Mouse (Mus musculus): ENCODE measurements around the gene Unk. TPM values are rescaled to one million over a fixed set of nuclear protein-coding genes. Genes with fewer than 3 reads are reported as not detected.

The Unk gene
- polyA plus RNA-seq, 1 experiment from 2014 or later = 8.3 TPM

GRCm38 (mm10) chr11:115997047-115997446, 33.1 kb upstream of the Unk start:
- H3K9me3 ChIP-seq (ENCODE audit: control insufficient read depth, low read length) = no peaks in the 10 kb centered on the region
- H3K27me3 ChIP-seq (ENCODE audit: control insufficient read depth, insufficient read depth, low read length) = no peaks in the 10 kb centered on the region
- no peak overlapping the region for H3K27ac ChIP-seq (replicated peaks)
- DNase-seq (ENCODE audit: low spot score) (no peak), ATAC-seq (ENCODE audit: low FRiP score, low TSS enrichment) (no peak)
- H3K4me2 ChIP-seq (replicated peaks; ENCODE audit: low read depth) = no peak overlapping the region
- H3K4me3 ChIP-seq (ENCODE audit: low read depth, low read length) = no peak overlapping the region
- no peaks in the 10 kb centered on the region; the same call in 1 of the 2 replicates for H3K4me1 ChIP-seq (replicated peaks; ENCODE audit: control insufficient read depth, insufficient read depth)
- WGBS = 70% methylated on average over 4 of the region's 4 CpGs
- TF ChIP-seq EP300 (optimal IDR thresholded peaks at IDR 0.05) (no peak), CTCF (IDR thresholded peaks at IDR 0.05; ENCODE audit: low read depth) (no peak)
- no peaks in the 10 kb centered on the region for H3K36me3 ChIP-seq (ENCODE audit: control insufficient read depth, insufficient read depth, low read length)
- H3K9ac ChIP-seq (ENCODE audit: low read length) = no peak overlapping the region

- WGBS = 69% methylated on average over 5 of the region's 5 CpGs
- ATAC-seq (ENCODE audit: low FRiP score, low TSS enrichment) = no peak
Observed at GRCm38 (mm10) chr11:115997662-115998061, 32.5 kb upstream of the Unk start.

GRCm38 (mm10) chr11:115999027-115999426, 31.1 kb upstream of the Unk start:
- Histone ChIP-seq H3K9ac (ENCODE audit: low read length) (no peak overlapping the region), H3K36me3 (ENCODE audit: control insufficient read depth, insufficient read depth, low read length) (no peaks in the 10 kb centered on the region; the same call in 1 of the 2 replicates), H3K4me3 (ENCODE audit: low read depth, low read length) (no peak overlapping the region), H3K4me1 (replicated peaks; ENCODE audit: control insufficient read depth, insufficient read depth) (no peaks in the 10 kb centered on the region; the same call in 1 of the 2 replicates), H3K27ac (replicated peaks) (no peak overlapping the region), H3K27me3 (ENCODE audit: control insufficient read depth, insufficient read depth, low read length) (no peaks in the 10 kb centered on the region), H3K4me2 (replicated peaks; ENCODE audit: low read depth) (no peak overlapping the region), H3K9me3 (ENCODE audit: control insufficient read depth, low read length) (no peaks in the 10 kb centered on the region)
- ATAC-seq (ENCODE audit: low FRiP score, low TSS enrichment) (no peak), DNase-seq (ENCODE audit: low spot score) (no peak)
- 70% methylated on average over 7 of the region's 7 CpGs for WGBS
- TF ChIP-seq CTCF (IDR thresholded peaks at IDR 0.05; ENCODE audit: low read depth) = no peak
- TF ChIP-seq EP300 (optimal IDR thresholded peaks at IDR 0.05) = no peak

More at GRCm38 (mm10) chr11:115997662-115998061, 32.5 kb upstream of the Unk start:
- Histone ChIP-seq H3K9ac (ENCODE audit: low read length) (no peak overlapping the region), H3K27ac (replicated peaks) (no peak overlapping the region), H3K27me3 (ENCODE audit: control insufficient read depth, insufficient read depth, low read length) (no peaks in the 10 kb centered on the region), H3K36me3 (ENCODE audit: control insufficient read depth, insufficient read depth, low read length) (no peaks in the 10 kb centered on the region; the same call in 1 of the 2 replicates), H3K4me2 (replicated peaks; ENCODE audit: low read depth) (no peak overlapping the region), H3K4me1 (replicated peaks; ENCODE audit: control insufficient read depth, insufficient read depth) (no peaks in the 10 kb centered on the region; the same call in 1 of the 2 replicates), H3K9me3 (ENCODE audit: control insufficient read depth, low read length) (no peaks in the 10 kb centered on the region), H3K4me3 (ENCODE audit: low read depth, low read length) (no peak overlapping the region)
- TF ChIP-seq CTCF (IDR thresholded peaks at IDR 0.05; ENCODE audit: low read depth) (no peak), EP300 (optimal IDR thresholded peaks at IDR 0.05) (no peak)
- DNase-seq (ENCODE audit: low spot score) = no peak

GRCm38 (mm10) chr11:115999538-116000143, 30.5 kb upstream of the Unk start:
- peak; percentile 81 for TF ChIP-seq CTCF (IDR thresholded peaks at IDR 0.05; ENCODE audit: low read depth)
- TF ChIP-seq EP300 (optimal IDR thresholded peaks at IDR 0.05) = no peak
- Histone ChIP-seq H3K4me3 (ENCODE audit: low read depth, low read length) (no peak overlapping the region), H3K36me3 (ENCODE audit: control insufficient read depth, insufficient read depth, low read length) (no peaks in the 10 kb centered on the region; the same call in 1 of the 2 replicates), H3K27me3 (ENCODE audit: control insufficient read depth, insufficient read depth, low read length) (no peaks in the 10 kb centered on the region), H3K27ac (replicated peaks) (no peak overlapping the region), H3K9me3 (ENCODE audit: control insufficient read depth, low read length) (no peaks in the 10 kb centered on the region), H3K4me1 (replicated peaks; ENCODE audit: control insufficient read depth, insufficient read depth) (no peaks in the 10 kb centered on the region; the same call in 1 of the 2 replicates), H3K4me2 (replicated peaks; ENCODE audit: low read depth) (no peak overlapping the region), H3K9ac (ENCODE audit: low read length) (no peak overlapping the region)
- DNase-seq (ENCODE audit: low spot score) (peak; percentile 79), ATAC-seq (ENCODE audit: low FRiP score, low TSS enrichment) (peak; percentile 8; the same call in 1 of the 2 replicates)
- WGBS = 15% methylated on average over 14 of the region's 14 CpGs

GRCm38 (mm10) chr11:116000607-116001006, 29.5 kb upstream of the Unk start:
- WGBS = 55% methylated on average over 10 of the region's 10 CpGs
- DNase-seq (ENCODE audit: low spot score) = no peak

GRCm38 (mm10) chr11:116001725-116002124, 28.4 kb upstream of the Unk start:
- TF ChIP-seq CTCF (IDR thresholded peaks at IDR 0.05; ENCODE audit: low read depth) (no peak), EP300 (optimal IDR thresholded peaks at IDR 0.05) (no peak)
- H3K4me3 ChIP-seq (ENCODE audit: low read depth, low read length) = no peak overlapping the region
- H3K36me3 ChIP-seq (ENCODE audit: control insufficient read depth, insufficient read depth, low read length) = no peaks in the 10 kb centered on the region; the same call in 1 of the 2 replicates
- no peak overlapping the region for H3K4me2 ChIP-seq (replicated peaks; ENCODE audit: low read depth)
- H3K9me3 ChIP-seq (ENCODE audit: control insufficient read depth, low read length) = no peaks in the 10 kb centered on the region
- 68% methylated on average over 6 of the region's 6 CpGs for WGBS
- no peak for DNase-seq (ENCODE audit: low spot score)
- ATAC-seq (ENCODE audit: low FRiP score, low TSS enrichment) = no peak
- H3K4me1 ChIP-seq (replicated peaks; ENCODE audit: control insufficient read depth, insufficient read depth) = peaks cover 6% of the 10 kb centered on the region
- no peak overlapping the region for H3K9ac ChIP-seq (ENCODE audit: low read length)
- H3K27me3 ChIP-seq (ENCODE audit: control insufficient read depth, insufficient read depth, low read length) = no peaks in the 10 kb centered on the region
- H3K27ac ChIP-seq (replicated peaks) = no peak overlapping the region

More at GRCm38 (mm10) chr11:116000607-116001006, 29.5 kb upstream of the Unk start:
- Histone ChIP-seq H3K9me3 (ENCODE audit: control insufficient read depth, low read length) (no peaks in the 10 kb centered on the region), H3K9ac (ENCODE audit: low read length) (no peak overlapping the region), H3K27ac (replicated peaks) (no peak overlapping the region), H3K27me3 (ENCODE audit: control insufficient read depth, insufficient read depth, low read length) (no peaks in the 10 kb centered on the region), H3K4me2 (replicated peaks; ENCODE audit: low read depth) (no peak overlapping the region), H3K4me1 (replicated peaks; ENCODE audit: control insufficient read depth, insufficient read depth) (peaks cover 5% of the 10 kb centered on the region), H3K4me3 (ENCODE audit: low read depth, low read length) (no peak overlapping the region), H3K36me3 (ENCODE audit: control insufficient read depth, insufficient read depth, low read length) (no peaks in the 10 kb centered on the region; the same call in 1 of the 2 replicates)
- ATAC-seq (ENCODE audit: low FRiP score, low TSS enrichment) = no peak
- TF ChIP-seq EP300 (optimal IDR thresholded peaks at IDR 0.05) (no peak), CTCF (IDR thresholded peaks at IDR 0.05; ENCODE audit: low read depth) (no peak)

Measured in stomach, postnatal 0 days (tissue).